Mouse (Mus musculus) cerebellum, postnatal 4 days (tissue): ENCODE measurements around the gene Slc13a5.

Experiments
- DNase-seq, 2 experiments: peaks; one replicate each; pipeline ENCODE4 v3.0.0; 2022; ENCODE audit warnings: low spot score in 2 of 2, mixed read lengths in 1 of 2

Slc13a5 gene

DNA sequence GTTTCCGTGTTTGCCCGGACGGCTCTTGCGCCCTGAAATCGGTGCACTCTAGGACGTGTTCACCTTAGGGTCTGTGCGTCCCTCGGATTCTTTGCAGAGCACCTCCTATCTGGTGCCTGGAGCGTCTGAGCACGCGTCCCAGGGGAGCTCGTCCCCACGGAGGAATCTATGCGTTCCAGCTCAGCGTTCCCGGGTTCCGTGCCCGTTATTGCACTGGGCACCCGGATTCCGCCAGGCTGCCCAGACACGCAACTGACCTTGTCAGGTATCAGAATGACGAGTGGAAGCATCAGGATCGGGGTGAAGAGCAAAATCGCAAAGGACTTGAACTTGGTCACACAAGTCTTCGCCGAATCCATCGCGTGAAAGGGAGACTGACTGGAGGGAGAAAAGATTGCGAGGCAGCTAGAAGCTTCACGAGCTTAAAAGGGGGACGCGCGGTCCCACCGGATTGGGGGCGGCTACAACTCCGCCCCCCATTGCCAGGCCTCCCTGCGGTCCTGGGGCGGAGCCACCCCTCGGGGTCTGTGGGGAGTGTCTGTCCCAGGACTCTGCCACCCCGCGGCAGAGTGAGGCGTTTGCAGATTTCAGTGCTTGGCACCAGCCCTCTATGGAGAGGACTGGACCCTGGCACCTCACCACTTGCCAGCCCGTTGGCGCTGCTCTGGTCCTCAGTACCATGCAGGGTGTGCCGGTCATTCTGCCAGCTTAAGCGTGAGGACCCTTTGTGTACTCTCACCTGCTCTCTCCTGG lies 639 bp downstream of the Slc13a5 start:
- DNase-seq, result peak in 1 of 2 experiments; percentile 74

- DNase-seq, result peak in 1 of 2 experiments; percentile 12
These were observed 1.5 kb downstream of the Slc13a5 start for GRCm38 (mm10) chr11:72265483-72265882.

DNA sequence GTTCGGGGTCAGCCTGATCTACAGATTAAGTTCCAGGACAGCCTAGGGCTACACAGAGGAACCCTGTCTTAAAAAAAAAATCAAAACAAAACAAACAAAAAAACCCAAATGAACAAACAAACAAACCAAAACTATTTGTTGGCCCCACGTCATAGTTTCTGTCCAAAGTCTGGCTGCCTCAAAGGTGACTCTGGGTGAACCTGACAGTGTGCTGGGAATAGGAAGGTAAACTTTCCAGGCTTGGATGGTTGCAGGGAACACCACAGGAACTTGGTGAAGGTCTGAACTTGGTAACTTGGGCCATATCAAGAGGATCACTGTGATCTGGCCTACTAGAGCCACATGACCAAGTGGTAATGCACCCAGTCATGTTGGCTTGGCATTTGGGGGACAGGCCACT lies 10.6 kb downstream of the Slc13a5 start:
- DNase-seq, result no peak

GRCm38 (mm10) chr11:72255629-72256028 lies 11.4 kb downstream of the Slc13a5 start:
- no peak for DNase-seq

DNA sequence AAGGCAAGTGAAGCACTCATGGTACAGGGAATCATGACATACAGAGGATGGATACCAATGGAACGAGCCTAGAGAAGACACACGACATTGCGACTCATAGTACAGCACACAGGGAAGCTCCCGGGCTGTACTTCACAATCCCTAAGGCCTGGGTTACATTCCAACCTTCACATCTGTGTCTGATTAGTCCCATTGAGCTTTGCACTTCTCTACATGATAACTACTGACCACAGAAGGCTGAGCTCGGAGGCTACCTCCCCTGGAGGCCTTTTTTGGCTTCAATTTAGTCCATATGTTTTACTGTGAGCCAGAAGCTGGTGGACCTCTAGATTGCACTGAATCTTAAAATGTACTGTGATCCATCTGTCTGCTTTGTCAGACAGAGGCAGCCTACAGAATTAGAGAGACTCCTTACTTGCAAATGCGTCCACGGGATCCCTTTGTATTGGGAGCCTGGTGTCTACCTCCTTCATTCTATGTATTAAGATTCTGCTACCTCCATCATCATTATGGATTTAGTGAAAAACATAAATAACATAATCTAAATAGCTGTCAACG lies 21.7 kb downstream of the Slc13a5 start:
- DNase-seq, result no peak

GRCm38 (mm10) chr11:72240062-72240860 lies 26.8 kb downstream of the Slc13a5 start:
- DNase-seq, result no peak

GRCm38 (mm10) chr11:72234013-72234412 lies 33.0 kb downstream of the Slc13a5 start:
- peak; percentile 31 to 76 for DNase-seq

DNA sequence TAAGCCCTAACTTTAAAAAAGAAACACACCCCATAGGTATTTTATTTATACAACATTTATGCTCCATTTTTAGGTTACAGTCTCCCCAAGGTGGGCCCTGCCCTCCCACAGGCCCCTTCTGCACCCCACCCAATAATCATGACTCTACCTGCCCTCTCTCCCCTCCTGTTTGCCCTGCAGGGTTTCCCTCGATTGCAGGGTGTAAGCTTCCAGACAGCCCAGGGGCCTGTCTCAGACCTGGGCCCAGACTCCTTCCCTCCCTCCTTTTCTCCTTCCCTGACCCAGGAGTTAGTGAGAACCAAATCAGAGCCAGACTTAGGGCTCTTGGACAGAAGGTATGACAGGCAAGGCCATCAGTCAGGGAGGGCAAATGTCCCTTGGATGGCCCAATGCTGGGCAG lies 34.0 kb downstream of the Slc13a5 start:
- DNase-seq, result no peak

DNA sequence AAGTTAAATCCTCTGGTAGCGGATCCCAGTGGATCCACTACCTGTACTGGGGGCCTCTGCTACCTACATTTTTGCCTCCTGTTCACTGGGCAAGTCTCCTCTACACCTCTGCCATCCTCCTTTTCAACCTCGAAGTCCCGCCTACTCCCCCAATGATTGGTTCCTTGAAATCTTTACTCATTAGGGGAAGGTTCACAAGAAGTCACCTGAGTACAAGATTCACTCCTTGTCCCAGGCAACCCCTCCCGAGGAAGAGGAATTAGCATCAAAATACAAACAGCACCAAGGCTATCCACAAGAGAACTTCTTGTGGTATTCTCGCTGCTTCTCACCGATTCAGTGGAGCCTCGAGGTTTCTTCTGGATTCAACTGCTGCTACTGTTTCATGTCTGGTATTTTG lies 35.0 kb downstream of the Slc13a5 start:
- DNase-seq, result no peak

DNA sequence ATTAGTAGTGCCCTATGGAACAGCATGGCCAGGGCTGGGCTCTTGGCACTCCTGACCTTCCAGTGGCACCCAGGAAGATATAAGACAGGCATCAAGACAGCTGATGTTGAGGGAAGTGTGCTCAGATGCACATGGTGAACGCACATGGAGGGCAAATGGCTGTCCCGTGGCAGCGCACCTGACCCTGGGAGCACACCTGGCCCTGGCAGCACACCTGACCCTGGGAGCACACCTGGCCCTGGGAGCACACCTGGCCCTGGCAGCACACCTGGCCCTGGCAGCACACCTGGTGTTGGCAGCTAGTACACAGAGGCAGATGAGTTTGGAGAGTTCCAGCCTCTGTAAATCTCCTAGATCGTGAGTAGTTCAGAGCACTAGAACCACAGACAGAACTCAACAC lies 38.5 kb downstream of the Slc13a5 start:
- no peak for DNase-seq

GRCm38 (mm10) chr11:72226901-72227300 lies 40.1 kb downstream of the Slc13a5 start:
- DNase-seq, result no peak

GRCm38 (mm10) chr11:72226020-72226791 lies 40.8 kb downstream of the Slc13a5 start:
- DNase-seq, result peak in 1 of 2 experiments; percentile 89

GRCm38 (mm10) chr11:72224865-72225264 lies 42.2 kb downstream of the Slc13a5 start:
- peak; percentile 74 to 91 for DNase-seq

DNA sequence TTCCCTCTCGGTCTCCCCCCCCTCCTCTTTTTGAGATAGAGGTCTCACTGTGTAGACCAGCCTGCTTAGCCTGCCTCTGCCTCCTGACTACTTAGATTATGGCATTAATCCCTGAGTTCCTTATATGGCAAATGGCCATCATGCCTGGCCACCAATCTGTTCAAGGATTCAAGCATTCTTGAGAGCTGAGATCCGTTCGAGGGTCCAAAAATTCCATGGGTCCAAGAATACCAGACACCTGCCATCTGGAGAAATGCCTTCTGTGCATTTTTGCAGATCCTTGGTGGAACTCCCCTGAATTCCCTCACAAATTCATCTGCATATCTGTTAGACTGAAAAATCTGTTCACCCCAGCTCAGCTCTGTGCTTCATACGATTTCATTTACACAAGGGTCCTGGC lies 43.6 kb downstream of the Slc13a5 start:
- no peak for DNase-seq

GRCm38 (mm10) chr11:72221278-72221677 lies 45.7 kb downstream of the Slc13a5 start:
- DNase-seq, result peak; percentile 68 to 71

GRCm38 (mm10) chr11:72217116-72217515 lies 49.9 kb downstream of the Slc13a5 start:
- no peak for DNase-seq

- DNase-seq, result peak; percentile 51 to 78
These were observed 51.6 kb downstream of the Slc13a5 start, which contains the start of gene Med31 for GRCm38 (mm10) chr11:72215410-72215797. Med31 (minus strand) TSS chr11:72215592.

DNA sequence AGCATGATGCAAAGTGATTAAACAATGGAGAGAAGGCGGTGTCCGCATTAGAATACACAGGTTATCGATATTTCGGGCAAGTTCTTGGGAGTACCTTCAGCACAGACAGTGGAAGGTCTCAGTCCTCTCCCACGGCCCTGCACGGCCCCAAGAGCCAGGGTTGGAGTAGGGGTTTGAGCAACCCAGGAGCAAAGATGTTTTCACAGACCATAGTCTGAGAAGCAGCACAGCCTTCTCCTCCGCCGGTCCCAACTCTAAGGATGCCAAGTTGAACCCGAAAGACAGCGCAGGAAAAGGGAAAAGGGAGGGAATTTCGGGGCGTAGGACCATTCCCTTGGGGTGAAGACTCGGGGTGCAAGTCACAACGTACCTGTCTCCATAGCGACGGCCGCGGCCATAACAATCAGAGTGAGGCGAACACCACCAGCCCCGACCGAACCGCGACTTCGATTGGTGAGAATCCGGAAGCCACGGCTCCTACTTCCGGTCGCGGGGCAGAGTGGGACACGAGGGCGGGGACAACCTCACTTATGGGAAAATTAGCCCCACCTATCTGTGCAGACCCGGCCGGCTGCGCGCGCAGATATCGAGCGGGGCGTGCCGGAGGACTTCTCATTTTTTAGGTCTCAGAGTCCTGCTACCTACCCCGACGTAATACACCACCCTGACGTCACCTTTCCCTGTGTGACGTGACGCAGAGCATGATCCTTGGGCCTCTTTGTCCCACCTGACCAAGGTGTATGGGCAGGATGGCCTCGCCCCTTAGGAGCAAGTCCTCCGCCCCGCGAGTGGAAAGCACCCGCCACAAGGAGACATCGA lies 52.2 kb downstream of the Slc13a5 start:
- DNase-seq, result peak; percentile 82 to 94

- no peak for DNase-seq
These were observed 59.1 kb downstream of the Slc13a5 start for GRCm38 (mm10) chr11:72207834-72208377.

- peak; percentile 51 to 79 for DNase-seq
These were observed 59.7 kb downstream of the Slc13a5 start, which contains the start of the genes 4933427D14Rik and Txndc17 for GRCm38 (mm10) chr11:72207204-72207833. 4933427D14Rik (minus strand) TSS chr11:72207459. Txndc17 (plus strand) TSS chr11:72207547.
